Mouse (Mus musculus) neural tube, embryonic 14.5 days (tissue): ENCODE measurements around the gene Msmo1. TPM values are rescaled to one million over a fixed set of nuclear protein-coding genes. Genes with fewer than 3 reads are reported as not detected.

Experiments
- ATAC-seq: fragments of 200-750 bp; cut with Nextera tagmentation; 2 replicates; pipeline ENCODE4 v1.8.0; 2017; ENCODE audit warnings: low read depth, mild to moderate bottlenecking, moderate TSS enrichment, moderate library complexity
- H3K27ac ChIP-seq: fragments of 300-500 bp; sonication (generic); 2 replicates; pipeline ENCODE4 v1.5.1; 2014; ENCODE audit warnings: low read depth, mild to moderate bottlenecking, control low read depth, low read length, moderate library complexity, mixed read lengths
- H3K27me3 ChIP-seq: fragments of 300-500 bp; sonication (generic); 2 replicates; pipeline ENCODE4 v1.6.1; 2014; ENCODE audit warnings: low read length; ENCODE audit not compliant: control insufficient read depth, insufficient read depth
- H3K36me3 ChIP-seq: fragments of 300-500 bp; sonication (generic); 2 replicates; pipeline ENCODE4 v1.6.1; 2014; ENCODE audit warnings: low read length, mixed read lengths; ENCODE audit not compliant: control insufficient read depth, insufficient read depth
- H3K4me1 ChIP-seq: fragments of 300-500 bp; sonication (generic); 2 replicates; pipeline ENCODE4 v1.6.1; 2014; ENCODE audit warnings: low read length; ENCODE audit not compliant: control insufficient read depth, insufficient read depth
- H3K4me2 ChIP-seq: fragments of 300-500 bp; sonication (generic); 2 replicates; pipeline ENCODE4 v1.6.1; 2014; ENCODE audit warnings: mild to moderate bottlenecking, low read depth, low read length, control low read depth
- H3K4me3 ChIP-seq: fragments of 300-500 bp; sonication (generic); 2 replicates; pipeline ENCODE4 v1.5.1; 2014; ENCODE audit warnings: low read depth, low read length, control low read depth, mixed read lengths
- H3K9ac ChIP-seq: fragments of 300-500 bp; sonication (generic); replicated peaks from 2 replicates; pipeline ENCODE4 v1.6.1; 2014; ENCODE audit warnings: low read depth, mild to moderate bottlenecking, control low read depth, low read length, mixed read lengths
- H3K9me3 ChIP-seq: fragments of 300-500 bp; sonication (generic); 2 replicates; pipeline ENCODE4 v1.6.1; 2016; ENCODE audit warnings: low read length; ENCODE audit not compliant: control insufficient read depth
- WGBS: fragments of 180-500 bp; shearing (Covaris S2); extraction: QIAGEN DNeasy Blood & Tissue Kit; methylation state at CpG from one replicate; pipeline ENCODE4 v1.1.7; 2014; 5-methylcytosine and 5-hydroxymethylcytosine counted together
- polyA plus RNA-seq: library from polyadenylated mRNA; unstranded; fragments of >200 nt; fragmentation: Nextera tagmentation; extraction: Ambion mirVana; gene quantifications from 2 replicates; pipeline ENCODE4 v1.2.1, GENCODE M21; 2014

The Msmo1 gene
- polyA plus RNA-seq, 1 experiment from 2014 or later, result 177 TPM

- Histone ChIP-seq H3K27ac (peak overlapping the region; percentile 98), H3K27me3 (no peaks in the 10 kb centered on the region), H3K4me1 (peaks cover 13% of the 10 kb centered on the region; the same call in 1 of the 2 replicates), H3K9ac (peak overlapping the region; percentile 84), H3K4me3 (peak overlapping the region; percentile 79), H3K9me3 (no peaks in the 10 kb centered on the region), H3K4me2 (peak overlapping the region; percentile 62), H3K36me3 (no peaks in the 10 kb centered on the region)
- peak; percentile 15; the same call in 1 of the 2 replicates for ATAC-seq
- 9% methylated on average over 16 of the region's 16 CpGs for WGBS
Observed at GRCm38 (mm10) chr8:64691591-64692401, 41.8 kb downstream of the Msmo1 start.

GRCm38 (mm10) chr8:64690845-64691244 lies 42.7 kb downstream of the Msmo1 start:
- H3K27me3 ChIP-seq, result no peaks in the 10 kb centered on the region
- peak overlapping the region; percentile 62 for H3K4me2 ChIP-seq
- H3K27ac ChIP-seq, result no peak overlapping the region
- peak overlapping the region; percentile 84; the same call in 1 of the 2 replicates for H3K9ac ChIP-seq
- 63% methylated on average over 6 of the region's 6 CpGs for WGBS
- peaks cover 13% of the 10 kb centered on the region; the same call in 1 of the 2 replicates for H3K4me1 ChIP-seq
- no peak for ATAC-seq
- H3K36me3 ChIP-seq, result no peaks in the 10 kb centered on the region
- H3K4me3 ChIP-seq, result peak overlapping the region; percentile 79
- H3K9me3 ChIP-seq, result no peaks in the 10 kb centered on the region

GRCm38 (mm10) chr8:64690306-64690705 lies 43.3 kb downstream of the Msmo1 start:
- H3K27ac ChIP-seq, result no peak overlapping the region
- 72% methylated on average over 6 of the region's 6 CpGs for WGBS

GRCm38 (mm10) chr8:64688741-64689140 lies 44.9 kb downstream of the Msmo1 start:
- ATAC-seq, result no peak
- Histone ChIP-seq H3K4me2 (no peak overlapping the region), H3K27me3 (no peaks in the 10 kb centered on the region), H3K4me1 (peaks cover 13% of the 10 kb centered on the region; the same call in 1 of the 2 replicates), H3K9ac (no peak overlapping the region), H3K9me3 (no peaks in the 10 kb centered on the region), H3K27ac (no peak overlapping the region), H3K4me3 (no peak overlapping the region), H3K36me3 (no peaks in the 10 kb centered on the region)
- WGBS, result 79% methylated on average over 4 of the region's 4 CpGs

More at GRCm38 (mm10) chr8:64690306-64690705, 43.3 kb downstream of the Msmo1 start:
- Histone ChIP-seq H3K36me3 (no peaks in the 10 kb centered on the region), H3K27me3 (no peaks in the 10 kb centered on the region), H3K9me3 (no peaks in the 10 kb centered on the region), H3K4me3 (peak overlapping the region; percentile 79), H3K4me2 (peak overlapping the region; percentile 62), H3K4me1 (peaks cover 13% of the 10 kb centered on the region; the same call in 1 of the 2 replicates), H3K9ac (no peak overlapping the region)
- no peak for ATAC-seq

- H3K9me3 ChIP-seq, result no peaks in the 10 kb centered on the region
- no peak overlapping the region for H3K4me2 ChIP-seq
- H3K36me3 ChIP-seq, result no peaks in the 10 kb centered on the region
- H3K4me3 ChIP-seq, result no peak overlapping the region
- ATAC-seq, result no peak
- no peaks in the 10 kb centered on the region for H3K27me3 ChIP-seq
- H3K27ac ChIP-seq, result no peak overlapping the region
- H3K9ac ChIP-seq, result no peak overlapping the region
- peaks cover 13% of the 10 kb centered on the region; the same call in 1 of the 2 replicates for H3K4me1 ChIP-seq
- WGBS, result 86% methylated on average over 3 of the region's 3 CpGs
Observed at GRCm38 (mm10) chr8:64688161-64688560, 45.4 kb downstream of the Msmo1 start.

GRCm38 (mm10) chr8:64682501-64682900 lies 51.1 kb downstream of the Msmo1 start:
- no peak for ATAC-seq
- Histone ChIP-seq H3K4me3 (no peak overlapping the region), H3K9me3 (no peaks in the 10 kb centered on the region), H3K36me3 (no peaks in the 10 kb centered on the region), H3K9ac (no peak overlapping the region), H3K27ac (no peak overlapping the region), H3K4me2 (no peak overlapping the region), H3K4me1 (no peaks in the 10 kb centered on the region), H3K27me3 (no peaks in the 10 kb centered on the region)
- 75% methylated on average over 3 of the region's 3 CpGs for WGBS

GRCm38 (mm10) chr8:64676381-64676780 lies 57.2 kb downstream of the Msmo1 start:
- no peaks in the 10 kb centered on the region for H3K36me3 ChIP-seq
- WGBS, result 80% methylated on average over 2 of the region's 2 CpGs
- ATAC-seq, result no peak
- no peak overlapping the region for H3K9ac ChIP-seq
- H3K4me2 ChIP-seq, result no peak overlapping the region
- H3K9me3 ChIP-seq, result no peaks in the 10 kb centered on the region; the same call in 1 of the 2 replicates
- no peaks in the 10 kb centered on the region for H3K4me1 ChIP-seq
- no peak overlapping the region for H3K4me3 ChIP-seq
- H3K27me3 ChIP-seq, result no peaks in the 10 kb centered on the region
- no peak overlapping the region for H3K27ac ChIP-seq

- WGBS, result 80% methylated on average over 8 of the region's 8 CpGs
- no peak overlapping the region for H3K27ac ChIP-seq
- no peaks in the 10 kb centered on the region for H3K4me1 ChIP-seq
- no peaks in the 10 kb centered on the region; the same call in 1 of the 2 replicates for H3K9me3 ChIP-seq
- ATAC-seq, result no peak
- no peaks in the 10 kb centered on the region for H3K27me3 ChIP-seq
- H3K36me3 ChIP-seq, result no peaks in the 10 kb centered on the region
- H3K9ac ChIP-seq, result no peak overlapping the region
- no peak overlapping the region for H3K4me3 ChIP-seq
- H3K4me2 ChIP-seq, result no peak overlapping the region
Observed at GRCm38 (mm10) chr8:64674951-64675585, 58.5 kb downstream of the Msmo1 start.

- 81% methylated on average over 2 of the region's 2 CpGs for WGBS
- no peaks in the 10 kb centered on the region for H3K27me3 ChIP-seq
- no peak for ATAC-seq
Observed at GRCm38 (mm10) chr8:64672920-64673319, 60.7 kb downstream of the Msmo1 start.

More at GRCm38 (mm10) chr8:64672920-64673319, 60.7 kb downstream of the Msmo1 start:
- Histone ChIP-seq H3K4me2 (no peak overlapping the region), H3K9me3 (no peaks in the 10 kb centered on the region; the same call in 1 of the 2 replicates), H3K9ac (no peak overlapping the region), H3K4me3 (no peak overlapping the region), H3K4me1 (no peaks in the 10 kb centered on the region), H3K36me3 (no peaks in the 10 kb centered on the region), H3K27ac (no peak overlapping the region)
